Mouse (Mus musculus): Measurements from ENCODE around the gene Lrch1. TPM values are rescaled to one million over a fixed set of nuclear protein-coding genes. Genes with fewer than 3 reads are reported as not detected.

Gene Lrch1
- polyA plus RNA-seq, 2 experiments from 2014 or later: 30.1 to 30.3 TPM

DNA sequence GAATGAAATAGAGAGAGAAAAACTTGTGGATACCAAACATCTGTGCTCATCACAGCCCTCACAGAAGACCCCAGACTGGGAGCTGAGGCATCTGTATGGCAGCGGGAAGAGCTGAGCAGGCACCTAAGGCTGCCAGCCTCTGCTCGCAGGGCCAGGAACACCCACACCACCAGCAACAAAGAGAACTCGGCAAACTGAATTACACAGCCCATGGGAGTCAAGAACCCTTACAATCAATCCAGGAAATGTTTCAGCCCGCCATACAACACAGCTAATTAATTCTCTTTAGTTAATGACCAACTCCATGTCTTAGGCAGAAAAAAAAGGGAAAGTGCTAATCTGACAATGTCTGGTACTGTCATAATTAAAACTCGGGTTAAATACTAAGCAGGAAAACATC is 61.2 kb downstream of the Lrch1 start:
- no peak for ATAC-seq

DNA sequence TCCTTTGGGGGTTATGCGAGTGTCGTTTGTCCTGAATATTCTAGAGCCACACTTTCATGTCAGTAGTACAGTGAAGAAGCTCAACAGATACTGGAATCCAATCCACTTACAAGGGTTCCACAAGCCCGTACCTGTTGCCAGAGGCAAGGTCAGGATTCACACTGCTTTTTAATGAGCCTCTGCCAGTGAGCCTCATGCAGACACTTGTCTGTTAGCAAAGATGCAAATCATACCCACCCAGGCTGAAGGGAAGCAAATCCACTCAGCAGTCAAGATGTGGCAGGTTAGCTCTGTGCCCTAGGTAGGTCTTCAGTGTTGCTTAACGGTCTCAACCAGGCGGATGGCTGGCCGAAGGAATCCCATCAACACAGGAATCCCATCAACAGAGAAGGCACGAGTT is 62.8 kb downstream of the Lrch1 start:
- no peak for ATAC-seq

DNA sequence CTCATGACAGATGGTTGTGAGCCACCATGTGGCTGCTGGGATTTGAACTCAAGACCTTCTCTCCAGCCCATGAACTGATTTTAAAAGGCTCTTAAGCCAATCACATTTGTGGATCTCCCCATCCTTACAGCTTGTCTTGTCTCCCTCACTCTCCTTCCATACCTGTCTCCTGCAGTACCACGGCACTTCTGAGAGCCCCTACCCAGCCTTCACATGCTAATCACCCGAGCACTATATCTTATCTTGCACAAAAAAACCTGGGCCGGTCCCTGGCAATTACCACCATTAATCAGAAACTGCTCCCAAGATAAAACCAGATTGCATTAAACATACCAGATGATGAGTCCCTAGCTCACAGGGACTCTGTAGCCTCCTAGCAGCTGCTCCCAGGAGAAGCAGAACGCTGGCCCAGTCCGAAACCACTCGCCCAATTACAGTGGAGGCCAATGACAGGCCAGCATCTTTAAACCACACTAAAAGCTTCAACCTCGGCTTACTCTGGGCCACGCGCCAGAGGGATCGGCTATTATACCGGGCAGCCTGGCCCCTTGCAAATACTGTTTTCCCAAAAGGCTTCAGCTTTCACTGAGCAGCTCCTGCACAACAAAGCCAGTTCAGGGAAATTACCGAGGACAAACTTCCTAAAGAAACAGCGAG is 63.5 kb downstream of the Lrch1 start:
- no peak for ATAC-seq

DNA sequence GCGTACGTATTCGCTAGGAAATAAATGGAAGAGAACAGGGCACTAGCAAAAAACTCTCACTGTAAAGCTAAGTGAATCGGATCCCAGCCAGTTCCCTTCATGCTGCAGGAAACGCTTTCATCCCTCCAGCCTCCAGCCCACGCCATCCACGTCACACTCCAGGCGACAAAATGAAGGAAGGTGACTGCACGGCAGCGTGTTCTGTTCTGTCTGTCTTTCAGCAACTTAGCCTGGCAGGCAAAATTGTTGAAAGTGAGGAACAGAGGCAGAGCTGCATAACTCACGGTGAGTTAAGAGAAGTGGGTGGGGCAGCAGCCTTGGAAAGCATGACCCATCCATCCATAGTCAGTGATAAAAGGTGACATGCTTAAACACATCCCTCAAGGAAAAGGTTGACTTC is 64.5 kb downstream of the Lrch1 start:
- no peak for ATAC-seq

- no peak for ATAC-seq
Observed at GRCm38 (mm10) chr14:74882754-74883153, 64.9 kb downstream of the Lrch1 start.

DNA sequence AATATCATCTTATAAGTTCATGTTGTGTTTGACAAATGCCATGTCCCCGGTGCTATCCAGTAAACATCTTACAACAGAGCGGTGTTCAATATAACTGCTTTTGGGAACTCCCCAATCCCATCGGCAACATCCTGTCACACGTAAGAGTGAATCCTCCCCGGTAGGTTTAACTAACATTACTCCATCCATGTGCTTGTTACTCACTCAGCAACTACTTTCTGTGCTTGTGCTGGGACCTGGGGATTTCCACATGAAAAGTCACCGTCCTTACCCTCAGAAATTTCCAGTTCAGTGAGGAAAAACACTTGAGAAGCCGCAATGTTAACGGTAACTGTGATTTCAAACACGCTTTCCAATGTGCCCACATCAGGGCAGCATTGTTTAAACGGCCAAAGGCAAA is 66.8 kb downstream of the Lrch1 start:
- ATAC-seq: peak; percentile 94

DNA sequence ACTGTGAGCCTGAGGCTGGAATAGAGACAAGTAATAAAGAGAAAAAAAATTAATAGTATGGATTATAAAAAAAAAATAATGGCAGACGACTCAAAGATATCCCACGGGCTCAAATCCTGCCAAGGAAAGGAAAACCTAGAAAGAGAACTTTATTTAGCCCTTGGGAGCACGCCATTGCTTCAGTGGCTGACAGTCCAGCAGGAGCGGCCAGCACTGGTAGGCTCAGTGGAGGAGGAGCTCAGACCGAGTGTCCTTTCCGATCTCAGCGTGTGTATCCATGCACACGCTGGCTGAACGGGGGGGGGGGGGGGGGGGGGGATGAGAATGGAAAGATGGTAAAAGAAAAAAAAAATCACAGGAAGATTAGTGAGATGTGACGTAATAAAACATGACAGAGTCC is 68.2 kb downstream of the Lrch1 start:
- no peak for ATAC-seq

DNA sequence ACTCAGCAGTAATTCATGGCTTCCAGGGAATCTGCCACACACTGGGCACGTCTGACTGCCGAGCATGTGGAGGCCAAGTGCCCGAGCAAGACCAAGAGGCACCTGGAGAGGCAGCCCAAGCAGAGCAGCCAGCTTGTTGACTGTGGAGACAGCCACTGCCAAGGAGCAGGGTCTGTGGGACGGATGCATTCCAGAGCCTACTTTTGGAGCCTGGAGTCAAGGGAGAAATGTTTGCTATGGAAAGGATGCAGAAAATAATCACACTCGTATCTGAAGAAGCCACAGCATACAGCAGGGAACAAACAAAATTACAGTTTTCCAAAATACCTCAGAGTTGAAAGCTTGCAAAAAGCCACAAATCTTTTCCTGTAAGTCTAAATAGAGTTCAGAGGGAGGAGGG is 70.4 kb downstream of the Lrch1 start:
- ATAC-seq: no peak

- no peak for ATAC-seq
Observed at GRCm38 (mm10) chr14:74871220-74871619, 76.5 kb downstream of the Lrch1 start.

DNA sequence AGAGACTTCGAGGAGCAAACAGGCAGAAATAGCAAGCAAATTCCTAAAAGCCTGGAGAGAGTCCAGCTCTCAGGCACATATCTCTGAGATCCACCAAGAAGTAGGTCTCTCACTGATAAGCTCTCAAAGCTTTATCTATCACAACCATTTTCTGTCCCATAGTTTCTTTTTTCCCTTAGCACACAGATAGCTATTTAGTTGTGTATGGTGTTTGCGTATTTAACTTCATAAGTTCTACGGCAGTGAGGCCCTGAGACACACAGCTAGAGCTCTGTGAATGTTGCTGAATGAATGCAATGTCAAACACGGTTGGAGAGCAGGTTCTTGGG is 78.8 kb downstream of the Lrch1 start:
- no peak for ATAC-seq

DNA sequence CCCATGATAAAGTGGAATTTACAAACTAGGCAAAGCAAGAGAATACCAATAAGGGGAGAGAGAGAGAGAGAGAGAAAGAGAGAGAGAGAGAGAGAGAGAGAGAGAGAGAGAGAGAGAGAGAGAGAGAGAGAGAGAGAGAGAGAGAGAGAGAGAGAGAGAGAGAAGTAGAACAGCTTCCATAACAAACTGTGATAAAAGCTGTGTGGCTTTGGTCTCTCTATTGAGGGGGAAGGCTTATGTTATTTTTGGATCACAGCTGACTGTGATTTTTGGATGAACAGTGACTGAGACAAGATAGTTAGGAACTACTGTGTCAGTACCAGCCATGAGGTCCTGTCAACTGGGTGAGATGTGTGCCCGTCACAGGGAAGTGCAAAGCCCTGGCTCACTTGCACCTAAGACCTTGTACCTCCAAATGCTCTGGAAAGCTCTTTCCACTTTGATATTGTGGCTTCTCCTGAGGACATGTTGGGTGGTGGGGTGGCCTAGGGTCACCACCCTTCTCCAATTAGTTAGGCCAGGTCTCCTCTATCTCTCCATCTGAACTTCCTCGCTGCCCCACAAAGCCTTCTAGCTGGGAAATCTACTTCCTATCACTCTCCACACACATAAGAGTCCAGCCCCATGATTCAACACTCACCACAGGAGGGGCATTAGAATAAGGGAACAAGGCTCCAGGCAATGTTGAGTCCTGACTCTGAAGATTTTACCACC is 79.3 kb downstream of the Lrch1 start:
- no peak for ATAC-seq

GRCm38 (mm10) chr14:74867076-74868042 is 80.3 kb downstream of the Lrch1 start:
- no peak for ATAC-seq

DNA sequence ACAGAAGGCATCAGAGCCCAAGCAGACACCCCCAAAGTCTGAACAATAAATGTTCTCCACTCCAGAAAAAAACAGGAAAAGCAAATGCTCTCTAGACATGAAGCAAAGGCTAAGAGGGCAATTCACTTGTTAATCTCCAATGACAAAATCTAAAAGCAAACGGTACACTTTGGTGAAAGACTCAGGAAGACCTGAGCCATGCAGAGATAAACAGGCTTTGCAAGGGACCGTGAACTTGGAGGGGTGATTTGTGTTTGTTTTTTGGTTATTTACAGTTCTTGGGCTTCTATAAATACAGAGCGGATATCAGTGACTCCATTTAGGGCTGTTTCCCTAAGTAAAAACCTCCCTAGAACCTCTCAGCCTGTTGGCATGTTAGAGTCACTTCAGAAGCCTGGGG is 81.9 kb downstream of the Lrch1 start:
- ATAC-seq: no peak

DNA sequence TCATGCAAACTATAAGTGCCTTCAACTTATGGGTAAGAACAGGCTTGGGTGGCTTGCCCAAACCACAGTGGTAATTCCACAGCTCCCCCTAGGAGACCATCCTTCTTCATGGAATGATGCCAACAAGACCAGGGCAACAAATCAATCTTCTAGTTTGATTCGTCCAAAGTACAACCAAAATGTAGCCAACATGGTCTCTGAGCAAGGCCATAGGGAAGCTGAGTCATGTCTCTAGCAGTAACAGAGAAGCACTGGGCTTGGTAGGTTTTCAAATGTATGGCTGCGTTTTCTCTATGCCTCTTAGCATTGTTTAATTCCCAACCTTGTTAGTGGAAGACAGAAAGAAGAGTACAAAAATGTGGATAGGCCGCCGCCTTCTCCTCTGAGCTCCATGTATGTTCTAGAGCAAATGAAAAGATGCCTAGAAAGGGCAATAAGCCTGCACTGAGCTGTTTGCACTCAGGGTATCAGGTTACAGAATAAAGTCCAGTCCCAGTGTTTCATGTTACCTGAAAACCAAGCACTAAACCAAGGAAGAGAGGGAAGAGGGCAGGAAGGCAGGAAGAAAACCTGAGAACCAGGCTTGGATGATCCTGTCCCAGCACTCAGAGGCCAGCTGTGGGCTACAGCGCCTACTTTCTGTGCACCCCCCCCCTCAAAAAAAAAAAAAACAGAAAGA is 82.7 kb downstream of the Lrch1 start:
- no peak for ATAC-seq

DNA sequence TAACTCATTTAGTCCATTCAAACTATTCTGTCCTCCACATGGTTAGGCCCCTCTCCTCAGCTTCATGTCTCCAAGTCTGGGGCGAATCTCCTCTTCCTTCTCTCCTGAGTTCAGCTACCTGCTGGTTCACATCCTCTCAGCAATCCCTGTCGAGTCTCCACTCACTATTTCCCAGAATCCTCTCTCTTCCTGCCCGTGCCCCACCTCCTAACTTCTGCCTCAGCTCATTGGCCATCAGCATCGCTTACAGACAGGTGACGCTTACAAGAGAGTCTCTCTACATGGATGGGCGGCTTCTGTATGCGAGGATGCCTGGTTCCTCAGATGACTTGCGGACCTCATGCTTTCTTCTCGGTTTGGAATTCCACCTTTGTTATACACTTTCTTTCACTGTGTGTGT is 86.2 kb downstream of the Lrch1 start:
- ATAC-seq: no peak

- ATAC-seq: peak; percentile 63
Observed at GRCm38 (mm10) chr14:74859154-74859553, 88.5 kb downstream of the Lrch1 start.

- peak; percentile 34 for ATAC-seq
Observed at GRCm38 (mm10) chr14:74855429-74855828, 92.2 kb downstream of the Lrch1 start.

DNA sequence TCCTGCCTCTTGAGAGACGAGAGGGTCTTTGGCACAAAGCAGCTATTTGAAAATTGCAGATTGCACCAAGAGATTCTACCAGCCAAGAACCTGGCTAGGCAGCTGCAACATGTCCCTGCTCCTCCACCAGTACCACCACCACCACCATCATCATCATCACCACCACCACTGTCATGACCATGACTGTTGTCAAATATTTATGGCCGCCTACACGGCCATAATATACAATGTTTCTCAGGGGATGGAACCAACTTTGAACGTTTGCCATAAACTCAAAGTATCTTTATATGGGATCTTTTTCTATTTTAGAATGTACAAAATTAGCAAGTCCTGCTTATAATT is 93.9 kb downstream of the Lrch1 start:
- ATAC-seq: no peak

GRCm38 (mm10) chr14:74852965-74853758 is 94.5 kb downstream of the Lrch1 start:
- no peak for ATAC-seq

DNA sequence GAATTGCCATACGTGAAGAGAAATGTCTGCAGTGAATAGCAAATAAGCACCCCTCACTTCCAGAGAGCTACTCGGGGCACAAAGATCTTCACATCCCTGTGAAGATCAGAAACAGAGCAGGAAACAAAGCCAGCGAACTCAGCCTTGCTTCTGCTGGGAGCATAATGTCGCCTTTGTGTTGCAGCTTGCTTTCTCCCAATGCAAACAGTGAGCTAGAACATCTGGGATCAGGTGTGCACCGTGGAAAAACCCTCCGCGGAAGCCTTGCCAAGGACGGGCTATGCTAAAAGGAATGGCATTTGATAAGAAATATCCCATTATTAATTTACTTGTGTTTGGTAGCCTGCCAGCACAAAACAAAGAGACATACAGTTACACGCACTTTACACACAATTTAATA is 95.8 kb downstream of the Lrch1 start:
- ATAC-seq: no peak

DNA sequence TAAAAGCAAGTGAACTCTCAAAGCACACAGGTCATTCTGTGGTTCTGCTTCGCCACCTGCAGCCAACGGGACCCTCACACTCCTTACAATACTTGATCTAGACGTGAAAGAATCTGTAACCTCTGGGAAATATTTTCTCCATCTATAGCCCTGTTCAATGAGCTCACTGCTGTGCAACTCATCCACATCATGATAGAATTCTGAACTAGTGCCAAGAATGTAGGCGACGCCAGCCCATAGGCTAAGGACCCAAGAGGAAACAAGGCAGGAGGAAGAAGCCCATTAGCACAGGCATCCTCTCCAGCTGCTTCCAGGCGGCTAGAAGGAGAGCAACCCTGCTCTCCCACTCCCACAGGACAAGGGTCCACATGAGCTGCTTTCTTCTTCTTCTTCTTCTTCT is 98.7 kb downstream of the Lrch1 start:
- ATAC-seq: no peak

DNA sequence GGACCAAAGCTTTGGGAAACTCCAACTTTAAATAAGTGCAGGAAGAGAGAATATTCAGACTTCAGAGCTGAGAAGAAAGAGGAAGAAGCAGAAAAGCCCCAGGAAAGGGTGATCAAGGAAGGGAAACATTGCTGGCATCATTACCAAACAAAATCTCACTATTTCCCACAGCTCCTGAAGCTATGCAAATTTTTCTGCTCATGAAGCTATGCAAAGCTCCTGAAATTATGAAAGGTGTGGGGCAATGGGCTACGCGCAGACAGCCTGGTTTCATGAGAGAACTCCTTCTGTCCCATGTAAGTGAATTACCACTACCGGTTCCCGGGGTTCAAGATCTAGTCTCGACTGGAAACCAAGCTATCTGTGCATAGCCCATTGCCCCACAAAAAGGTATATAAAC is 99.5 kb downstream of the Lrch1 start:
- ATAC-seq: no peak

Data from CD4-positive, CD25-positive, alpha-beta regulatory T cell, adult 4 months (primary cell).